Mouse (Mus musculus) gastrocnemius, postnatal 14 days (tissue): ENCODE results near the gene Slc17a1. TPM values are rescaled to one million over a fixed set of nuclear protein-coding genes. Genes with fewer than 3 reads are reported as not detected.

Experiments used
- DNase-seq: peaks from one replicate; pipeline ENCODE4 v3.0.0; 2021; ENCODE audit warnings: mixed read lengths
- intact Hi-C: fragments of 180-260 bp; cut with DNase I; formaldehyde crosslinking; loops from one replicate; pipeline ENCODE4 v1.15.1; 2025; ENCODE audit warnings: low total_unique reads
- long read RNA-seq, 2 experiments: library from polyadenylated mRNA; stranded (forward); transcript quantifications; one replicate each; pipeline ENCODE4 v2.0.0; 2021
- total RNA-seq, 2 experiments: library from RNA; stranded (reverse); gene quantifications; 2 replicates each; pipeline ENCODE4 v1.2.3; 2021

Gene Slc17a1
- total RNA-seq = not detected
- long read RNA-seq, experiment 1 = 0 reads
- long read RNA-seq, experiment 2 = 0 reads

DNA sequence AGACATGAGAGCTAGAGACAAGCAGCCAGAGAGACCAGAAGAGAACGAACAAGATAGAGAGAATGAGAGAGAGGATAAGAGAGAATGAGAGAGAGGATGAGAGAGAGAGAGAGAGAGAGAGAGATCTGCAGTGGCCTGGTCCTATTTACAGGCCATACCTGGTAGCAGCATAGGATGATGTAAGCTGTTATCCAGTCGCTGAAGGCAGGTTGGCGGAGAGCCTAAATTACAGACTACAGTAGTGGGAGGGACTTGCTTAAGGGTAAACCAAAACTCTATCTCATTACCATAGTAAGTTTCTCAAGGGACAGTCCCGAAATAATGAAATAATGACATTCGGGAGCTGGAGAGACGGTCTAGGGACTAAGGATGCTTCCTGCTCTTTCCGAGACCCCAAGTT, at the start of gene Slc17a1:
TSS of gene Slc17a1 (plus strand) at position 346 of the 400 bp plus-strand sequence.
- DNase-seq = no peak
- intact Hi-C loops = no loop called here

DNA sequence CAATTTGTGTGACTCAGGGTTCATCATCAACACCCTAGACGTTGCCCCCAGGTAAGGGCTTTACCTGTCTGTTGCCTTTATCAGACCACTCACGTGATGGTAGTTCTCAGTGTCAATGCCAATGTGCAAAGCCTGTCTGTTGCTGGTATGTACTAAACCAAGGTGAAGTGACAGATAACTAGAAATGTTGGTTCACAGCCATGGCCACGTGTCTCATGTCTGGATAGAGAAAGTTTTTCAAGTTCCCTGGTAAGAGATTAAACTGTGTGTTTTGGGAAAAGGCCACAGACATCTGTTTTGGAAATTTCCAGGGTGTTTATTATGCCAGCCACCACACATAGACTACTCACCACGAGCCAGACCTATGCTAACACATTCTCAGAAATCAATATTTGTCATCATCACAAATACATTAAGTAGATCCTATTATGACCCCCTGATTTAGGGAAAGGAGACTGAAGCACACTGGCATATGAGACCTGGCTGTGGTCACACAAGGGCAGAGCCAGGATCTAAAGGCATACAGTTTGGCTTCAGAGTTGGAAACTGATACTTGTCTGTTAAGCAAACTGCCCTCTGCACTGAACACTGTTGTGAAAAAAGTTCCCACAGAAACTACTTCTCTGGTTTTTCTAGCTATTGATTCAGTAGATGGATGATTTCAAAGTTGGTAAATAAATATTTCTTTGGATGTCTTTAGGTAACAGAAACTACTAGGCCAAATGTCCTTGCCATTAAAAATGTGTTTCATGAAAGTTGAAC, 47.2 kb upstream of the Slc17a1 start:
- DNase-seq = no peak
- intact Hi-C loops = no loop called here

DNA sequence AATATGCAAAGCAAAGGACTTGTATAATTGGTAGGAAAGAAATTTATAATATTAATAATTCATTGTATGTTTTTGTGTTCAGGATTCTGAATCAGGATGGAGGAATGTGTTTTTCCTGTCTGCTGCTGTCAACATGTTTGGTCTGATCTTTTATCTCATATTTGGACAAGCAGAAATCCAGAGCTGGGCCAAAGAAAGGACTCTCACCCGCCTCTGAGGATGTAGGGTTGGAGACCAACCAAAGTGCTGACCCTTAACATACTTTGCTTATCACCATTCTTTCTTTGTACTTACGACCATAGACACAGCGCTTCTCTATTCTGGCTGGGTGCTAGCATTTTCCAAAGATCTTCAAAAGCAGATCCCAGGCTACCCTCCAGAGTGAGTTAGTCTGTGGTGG, 45.3 kb upstream of the Slc17a1 start:
- no peak for DNase-seq
- intact Hi-C loops = no loop called here

DNA sequence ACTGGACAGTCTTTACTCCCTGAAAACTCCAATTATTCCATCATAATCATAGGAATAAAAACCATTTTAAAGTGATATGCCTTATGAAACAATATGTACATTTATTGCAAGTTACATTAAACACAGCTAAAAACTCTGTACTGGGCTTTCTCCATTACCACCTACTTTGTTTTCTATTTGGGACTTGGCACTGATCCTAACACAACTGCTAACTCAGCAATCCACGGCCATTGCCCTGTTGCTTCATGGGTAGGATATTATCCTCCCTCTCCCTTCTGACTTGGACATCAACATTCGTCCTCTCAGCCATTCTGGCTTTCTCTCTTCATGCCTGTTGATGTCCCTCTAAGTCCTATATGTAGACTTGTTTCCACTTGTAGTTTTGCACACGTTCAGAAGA, 40.9 kb upstream of the Slc17a1 start:
- no peak for DNase-seq
- intact Hi-C loops = loop anchor here (5.0 kb wide), 1 partner anchor 121 kb away; no protein-coding TSS in a partner anchor

DNA sequence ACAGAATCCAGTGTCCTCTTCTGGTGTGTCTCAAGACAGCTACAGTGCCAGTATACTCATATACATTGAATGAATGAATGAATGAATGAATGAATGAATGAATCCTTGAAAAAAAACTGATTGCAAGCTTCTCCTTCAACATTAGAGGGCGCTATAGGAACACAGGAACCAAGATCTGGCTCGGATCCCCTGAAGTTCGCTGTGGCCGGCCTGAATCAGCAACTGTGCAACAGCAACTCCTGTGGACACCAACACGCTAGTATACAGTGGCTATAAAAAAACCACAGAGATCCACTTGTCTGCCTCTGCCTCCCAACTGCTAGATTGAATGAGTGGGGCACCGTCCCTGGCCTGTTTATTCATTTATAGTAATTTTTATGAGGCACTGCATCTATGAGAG, 34.5 kb upstream of the Slc17a1 start:
- intact Hi-C loops = loop anchor here (10.0 kb wide), 1 partner anchor 462 kb away; no protein-coding TSS in a partner anchor
- peak; percentile 51 for DNase-seq

DNA sequence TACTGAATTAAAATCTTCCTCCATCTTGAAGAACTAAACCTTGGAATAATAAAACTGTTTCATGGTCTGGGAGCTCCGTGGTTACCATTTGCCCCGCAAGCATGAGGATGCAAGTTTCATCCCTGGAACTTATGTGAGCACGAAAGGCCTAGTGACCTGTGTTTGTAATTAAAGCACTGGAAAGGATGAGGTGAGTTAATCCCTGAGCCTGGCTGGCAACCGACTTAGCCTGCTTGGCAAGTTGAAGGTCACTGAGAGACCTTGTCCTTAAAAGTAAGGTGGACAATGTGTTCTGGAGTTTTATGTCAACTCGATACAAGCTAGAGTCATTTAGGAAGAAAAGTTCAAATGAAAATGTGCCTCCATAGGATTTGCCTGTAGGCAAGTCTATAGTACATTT, 32.7 kb upstream of the Slc17a1 start:
- no peak for DNase-seq
- intact Hi-C loops = loop anchor here (10.0 kb wide), 1 partner anchor 460 kb away; no protein-coding TSS in a partner anchor

DNA sequence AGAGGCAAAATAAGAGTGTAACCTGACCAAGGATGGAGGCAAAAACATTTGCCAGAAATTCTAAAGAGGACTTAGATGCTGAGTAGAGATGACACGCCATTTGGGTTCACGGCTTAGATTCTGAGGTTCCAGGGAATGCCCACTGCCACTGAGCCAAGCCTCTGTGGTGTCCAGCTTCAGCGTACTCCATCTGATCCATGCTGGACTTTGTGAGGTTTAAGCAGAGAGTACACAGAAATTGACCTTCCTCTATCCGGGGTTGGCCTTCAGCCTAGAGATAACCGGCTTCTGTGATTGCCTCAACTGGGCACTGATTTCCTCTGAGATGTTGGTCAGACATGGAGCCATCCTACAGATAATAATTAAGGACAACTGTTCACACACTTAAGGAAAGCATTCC, 30.9 kb upstream of the Slc17a1 start:
- DNase-seq = no peak
- intact Hi-C loops = loop anchor here (10.0 kb wide), 1 partner anchor 458 kb away; no protein-coding TSS in a partner anchor

DNA sequence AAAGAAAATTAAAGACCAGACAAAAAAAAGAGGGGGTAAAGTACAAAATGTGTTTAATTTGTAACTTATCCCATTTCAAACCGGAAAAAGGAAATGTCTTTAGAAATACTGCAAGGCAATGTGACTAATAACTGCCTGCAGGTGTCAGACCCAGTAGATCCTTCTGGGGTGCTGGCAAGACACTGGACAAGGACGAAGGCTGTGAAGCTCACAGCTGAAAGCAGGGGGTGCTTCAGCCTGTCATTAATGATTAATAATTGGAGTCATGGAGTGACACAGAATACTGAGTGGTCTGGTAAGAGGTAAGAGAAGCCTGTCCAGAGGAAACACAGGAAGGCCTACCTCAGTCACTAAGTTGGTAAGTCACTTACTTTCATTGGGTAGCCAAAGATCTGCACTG, 28.2 kb upstream of the Slc17a1 start, which contains the start of gene Slc17a3:
TSS of gene Slc17a3 (plus strand) at position 127 of the 400 bp plus-strand sequence.
- intact Hi-C loops = loop anchor here (10.0 kb wide), 1 partner anchor 455 kb away; no protein-coding TSS in a partner anchor
- DNase-seq = no peak

DNA sequence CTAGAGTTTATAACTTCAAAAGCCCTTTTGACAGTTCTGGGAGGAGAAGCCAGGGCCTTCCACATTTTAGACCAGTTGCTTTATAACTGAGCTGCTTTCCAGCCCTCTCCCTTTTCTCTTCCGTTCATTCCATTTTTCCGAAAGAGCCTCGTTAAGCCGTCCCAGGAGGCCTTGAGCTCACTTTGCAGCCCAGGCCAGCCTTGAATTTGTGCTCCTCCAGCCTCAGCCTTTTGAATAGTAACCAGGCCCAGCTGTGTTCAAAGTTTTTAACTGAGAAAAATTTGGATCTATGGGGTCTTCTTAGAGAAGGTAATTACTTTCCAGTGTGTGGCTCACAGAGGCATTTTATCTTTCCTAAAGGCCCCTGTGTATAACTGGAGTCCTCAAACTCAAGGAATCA, 21.7 kb upstream of the Slc17a1 start:
- intact Hi-C loops = no loop called here
- DNase-seq = peak; percentile 14

DNA sequence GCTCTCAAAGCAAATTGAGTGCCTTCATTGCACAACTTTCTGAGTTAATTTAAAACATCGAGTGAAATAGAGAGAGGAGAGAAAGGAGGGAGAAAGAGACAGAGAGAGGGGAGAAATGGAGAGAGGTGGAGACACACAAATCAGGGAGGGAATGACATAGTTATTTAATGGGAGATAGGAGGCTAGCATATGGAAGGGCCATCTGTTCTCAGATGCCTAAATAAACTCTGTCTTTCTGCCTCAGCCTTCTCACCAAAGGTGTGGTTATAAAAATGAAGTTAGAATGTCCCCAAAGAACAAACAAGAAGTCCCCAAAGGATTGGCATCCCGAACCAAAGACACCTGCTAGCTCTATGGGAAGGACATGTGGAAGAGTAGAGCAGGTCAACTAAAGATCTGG, 18.3 kb upstream of the Slc17a1 start:
- intact Hi-C loops = no loop called here
- DNase-seq = no peak

DNA sequence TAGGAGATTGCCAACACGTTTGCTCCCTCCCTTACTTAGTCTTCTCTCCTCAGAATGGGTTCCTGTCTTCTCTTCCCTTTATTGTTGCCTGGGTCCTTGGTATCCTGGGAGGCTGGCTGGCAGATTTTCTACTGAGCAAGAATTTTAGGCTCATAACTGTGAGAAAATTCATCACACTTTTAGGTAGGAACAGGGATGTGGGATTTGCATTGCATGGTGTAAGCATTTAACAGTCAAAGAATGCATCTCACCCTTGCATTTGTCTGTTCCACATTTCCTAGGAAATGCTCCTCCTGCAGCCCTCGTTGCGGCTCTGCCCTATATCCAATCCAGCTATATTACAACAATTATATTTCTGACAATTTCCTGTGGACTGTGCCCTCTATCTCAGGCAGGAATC, 11.1 kb upstream of the Slc17a1 start:
- intact Hi-C loops = no loop called here
- no peak for DNase-seq

DNA sequence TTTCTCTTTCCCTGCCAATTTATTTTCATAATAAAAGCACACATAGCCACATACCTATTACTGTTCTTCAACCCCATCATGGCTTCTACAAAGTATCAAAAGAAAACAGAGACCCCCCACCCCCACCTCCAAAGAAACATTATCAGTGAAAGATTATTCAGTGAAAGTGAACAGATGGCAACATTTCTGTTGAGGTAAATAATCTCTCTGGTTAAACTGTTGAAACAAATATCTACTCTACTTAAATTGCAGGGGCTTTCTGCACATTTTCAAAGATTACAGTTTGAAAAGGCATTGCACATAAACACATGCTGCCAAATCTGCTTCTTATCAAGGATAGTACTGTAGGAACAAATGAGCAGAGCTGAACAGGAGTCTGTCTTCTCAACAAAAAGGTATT, 5.7 kb upstream of the Slc17a1 start:
- intact Hi-C loops = no loop called here
- DNase-seq = no peak

DNA sequence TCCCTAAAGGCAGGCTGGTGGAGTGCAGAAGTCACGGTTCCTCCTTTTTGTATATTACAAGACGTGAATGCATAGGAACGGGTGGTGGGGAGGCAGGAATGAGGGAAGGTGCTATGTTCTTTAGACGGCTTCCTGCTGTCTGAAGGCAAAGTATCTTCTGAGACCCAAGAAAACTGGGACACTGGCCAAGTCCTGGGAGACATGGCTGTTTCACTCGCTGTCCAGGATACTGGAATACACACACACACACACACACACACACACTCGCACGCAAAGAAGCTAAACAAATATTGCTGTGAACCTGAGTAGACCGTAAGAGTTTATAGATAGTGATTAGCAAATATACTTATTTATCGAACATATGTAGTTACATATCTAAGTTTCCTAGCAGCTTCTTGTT, 2.8 kb upstream of the Slc17a1 start:
- peak; percentile 12 for DNase-seq
- intact Hi-C loops = no loop called here

DNA sequence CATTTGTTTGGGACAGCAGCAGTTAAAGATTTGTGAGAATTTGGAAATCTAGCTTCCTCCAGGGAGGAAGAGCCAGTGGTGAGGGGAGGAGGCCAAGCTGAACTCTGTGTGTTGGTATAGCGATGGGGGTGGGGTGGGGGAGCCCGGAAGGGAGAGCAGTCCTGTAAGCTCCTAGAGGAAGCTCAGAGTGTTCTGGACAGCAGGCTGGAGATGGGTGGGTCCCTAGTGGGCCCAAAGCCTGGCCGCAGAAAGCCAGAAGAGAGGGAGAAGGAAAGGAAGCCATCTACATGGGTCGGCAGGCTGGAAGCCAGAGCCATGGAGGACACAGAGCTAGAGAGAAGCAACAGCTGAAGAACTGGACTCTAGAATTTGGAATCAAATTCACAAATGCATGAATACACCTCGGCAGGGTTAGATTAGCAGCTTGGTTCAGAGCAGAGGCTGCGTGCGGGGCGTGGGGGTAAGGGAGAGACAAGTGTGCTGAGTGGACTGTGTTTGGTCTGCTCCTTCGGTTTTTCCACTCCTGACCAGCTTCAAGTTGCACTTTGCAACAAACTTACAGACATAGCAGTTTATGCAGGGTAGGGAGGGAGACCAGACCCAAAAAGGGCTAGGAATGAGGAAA, 1.4 kb upstream of the Slc17a1 start:
- no peak for DNase-seq
- intact Hi-C loops = no loop called here

DNA sequence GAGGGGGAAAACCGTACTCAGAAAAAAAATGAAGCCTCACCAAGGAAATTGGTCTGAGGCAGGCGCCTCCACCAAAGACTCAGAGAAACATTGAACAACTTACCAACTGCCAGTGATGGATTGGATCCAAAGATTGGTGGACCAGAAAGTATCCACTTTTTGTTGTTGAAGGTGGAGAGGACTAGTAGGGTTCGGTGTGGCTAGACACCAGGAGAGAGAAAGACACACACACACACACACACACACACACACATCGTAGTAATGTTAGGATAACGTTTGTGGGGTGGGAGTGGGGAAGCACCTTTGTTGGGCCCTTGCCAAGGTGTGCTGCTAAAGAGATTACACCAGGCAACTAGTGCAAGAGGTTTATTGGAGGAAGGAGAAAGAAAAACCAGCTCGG, 550 bp upstream of the Slc17a1 start:
- intact Hi-C loops = no loop called here
- no peak for DNase-seq

DNA sequence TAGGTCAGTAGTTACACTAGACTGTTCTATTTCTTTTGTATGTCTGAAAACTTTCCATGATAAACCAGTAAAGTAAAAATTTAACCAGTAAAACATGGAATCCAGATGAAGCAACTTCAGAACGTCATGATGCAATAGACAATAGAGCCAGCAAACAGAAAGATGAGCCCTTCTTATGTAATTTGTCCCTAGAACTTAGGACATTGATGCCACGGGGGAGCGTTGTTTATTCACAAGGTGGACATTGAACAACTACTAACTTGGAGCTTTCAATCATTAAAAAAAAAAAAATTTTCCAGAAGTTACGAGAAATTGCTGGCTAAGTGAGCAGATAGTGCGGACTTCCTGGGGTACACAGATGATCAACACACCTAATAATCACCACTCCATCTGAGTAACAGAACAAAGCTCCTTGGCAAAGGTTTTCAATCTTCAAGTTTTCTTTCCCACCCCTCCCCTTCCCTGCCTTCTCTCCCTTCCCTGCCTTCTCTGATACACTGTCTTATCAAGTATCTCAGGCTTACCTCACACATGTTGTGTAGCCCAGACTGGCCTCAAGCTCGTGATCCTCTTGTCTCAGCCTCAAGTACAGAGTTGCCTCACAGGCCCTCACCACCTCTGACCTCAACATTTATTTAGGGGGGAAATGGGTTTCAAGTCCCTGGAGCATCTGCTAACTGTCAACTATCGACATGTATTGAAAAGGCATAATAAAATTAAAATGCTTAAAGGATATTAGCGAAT, 1.4 kb downstream of the Slc17a1 start:
- DNase-seq = no peak

DNA sequence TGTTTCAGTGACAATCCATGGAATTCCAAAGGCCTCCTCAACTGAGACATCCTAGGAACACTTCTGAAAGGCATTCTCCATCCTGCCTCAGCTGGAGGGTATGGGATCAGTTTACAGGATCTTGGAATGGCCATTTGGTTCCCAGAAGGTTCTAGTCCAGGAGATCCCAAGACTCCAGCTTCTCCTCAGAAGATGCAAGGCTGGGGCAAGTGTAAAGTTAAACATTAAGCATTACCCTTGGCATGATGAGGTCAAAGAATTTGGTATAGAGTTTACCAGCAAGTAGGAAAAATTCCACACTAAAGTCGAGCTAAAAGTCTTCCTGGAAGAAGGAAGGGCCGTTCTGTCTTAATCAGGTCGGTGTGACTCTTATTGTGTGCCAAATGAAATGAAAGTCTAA, 2.4 kb downstream of the Slc17a1 start:
- no peak for DNase-seq
- intact Hi-C loops = no loop called here

More for the DNA sequence above, 1.4 kb downstream of the Slc17a1 start:
- intact Hi-C loops = no loop called here

DNA sequence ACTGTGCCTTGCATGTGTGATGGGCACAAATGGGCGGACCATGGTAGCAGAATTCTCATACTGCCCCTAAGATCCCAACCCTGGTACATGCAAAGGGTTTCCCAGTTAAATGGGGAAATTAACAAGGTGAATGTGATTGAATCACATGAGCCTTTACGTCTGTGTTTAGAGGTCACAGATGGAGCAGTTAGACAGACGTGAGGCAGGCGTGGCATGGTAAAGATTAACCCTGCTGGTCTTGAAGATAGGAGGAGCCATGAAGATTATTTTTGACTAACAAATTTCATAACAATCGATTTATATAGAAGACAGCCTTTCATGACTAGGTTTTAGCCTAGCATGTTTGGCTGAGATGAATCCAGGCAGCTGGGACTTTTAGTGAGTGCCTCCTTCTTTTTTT, 5.6 kb downstream of the Slc17a1 start:
- intact Hi-C loops = no loop called here
- no peak for DNase-seq

DNA sequence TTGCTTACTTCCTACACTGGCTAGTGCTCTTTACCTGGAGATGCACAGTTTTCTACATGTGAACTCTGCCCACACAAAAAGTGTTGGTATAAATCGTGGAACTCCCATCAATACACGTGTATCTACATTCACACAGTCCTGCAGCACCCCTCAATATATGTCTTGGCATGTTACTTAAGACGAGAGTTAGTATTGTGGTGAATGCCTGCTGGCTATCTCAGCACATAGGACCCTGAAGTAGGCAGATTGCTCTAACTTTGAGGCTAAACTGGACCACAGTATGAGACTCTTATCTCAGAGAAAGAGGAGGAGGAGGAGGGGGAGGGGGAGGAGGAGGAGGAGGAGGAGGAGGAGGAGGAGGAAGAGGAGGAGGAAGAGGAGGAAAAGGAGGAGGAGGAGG, 11.6 kb downstream of the Slc17a1 start:
- intact Hi-C loops = no loop called here
- no peak for DNase-seq

DNA sequence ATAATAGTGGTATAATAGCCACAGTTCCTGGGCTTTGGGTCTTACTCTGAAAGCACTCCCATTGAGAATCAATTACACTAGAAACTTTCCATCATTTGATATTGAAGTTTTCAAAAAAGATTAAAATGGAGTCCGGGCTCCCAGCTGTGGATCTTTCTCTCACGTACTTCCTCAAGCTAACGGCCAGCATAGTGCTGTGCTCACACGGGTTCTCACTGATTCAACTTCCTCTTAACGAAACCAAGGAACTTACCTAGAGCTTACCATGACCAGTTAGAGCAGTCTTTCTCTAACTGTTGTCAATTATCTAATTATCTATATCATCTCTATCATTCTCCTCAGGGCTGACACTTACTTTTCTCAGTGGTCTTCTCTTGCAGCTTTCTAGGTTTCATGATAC, 12.1 kb downstream of the Slc17a1 start:
- intact Hi-C loops = no loop called here

More for the DNA sequence above, 12.1 kb downstream of the Slc17a1 start:
- DNase-seq = no peak
